Mouse (Mus musculus) kidney, postnatal 0 days (tissue): ENCODE data around the gene Cyp2u1. TPM values are rescaled to one million over a fixed set of nuclear protein-coding genes. Genes with fewer than 3 reads are reported as not detected.

Experiments
- ATAC-seq: fragments of 200-750 bp; cut with Nextera tagmentation; replicated peaks from 2 replicates; pipeline ENCODE4 v1.8.0; 2017; ENCODE audit warnings: low read depth, moderate number of reproducible peaks, moderate TSS enrichment, moderate library complexity; ENCODE audit not compliant: low FRiP score
- DNase-seq: peaks from one replicate; pipeline ENCODE4 v3.0.0-alpha.2; 2016; ENCODE audit warnings: low spot score
- H3K27ac ChIP-seq: fragments of 300-500 bp; sonication (generic); 2 replicates; pipeline ENCODE4 v1.5.1; 2014; ENCODE audit warnings: mild to moderate bottlenecking
- H3K27me3 ChIP-seq: fragments of 300-500 bp; sonication (generic); 2 replicates; pipeline ENCODE4 v1.6.1; 2014; ENCODE audit warnings: low read length, mixed read lengths; ENCODE audit not compliant: insufficient read depth
- H3K36me3 ChIP-seq: fragments of 300-500 bp; sonication (generic); 2 replicates; pipeline ENCODE4 v1.6.1; 2014; ENCODE audit warnings: low read length, mixed read lengths; ENCODE audit not compliant: insufficient read depth
- H3K4me1 ChIP-seq: fragments of 300-500 bp; sonication (generic); replicated peaks from 2 replicates; pipeline ENCODE4 v1.6.1; 2014; ENCODE audit warnings: antibody characterized with exemption, low read length, mixed read lengths; ENCODE audit not compliant: insufficient read depth
- H3K4me2 ChIP-seq: fragments of 300-500 bp; sonication (generic); 2 replicates; pipeline ENCODE4 v1.6.1; 2014; ENCODE audit warnings: mild to moderate bottlenecking, low read length, moderate library complexity, mixed read lengths
- H3K4me3 ChIP-seq: fragments of 300-500 bp; sonication (generic); replicated peaks from 2 replicates; pipeline ENCODE4 v1.5.1; 2014; ENCODE audit warnings: low read depth, low read length
- H3K9ac ChIP-seq: fragments of 300-500 bp; sonication (generic); 2 replicates; pipeline ENCODE4 v1.6.1; 2014; ENCODE audit warnings: low read depth, low read length
- H3K9me3 ChIP-seq: fragments of 300-500 bp; sonication (generic); replicated peaks from 2 replicates; pipeline ENCODE4 v1.6.1; 2016; ENCODE audit warnings: low read length, inconsistent platforms, mixed read lengths
- CTCF ChIP-seq: IDR thresholded peaks from 2 replicates; pipeline ENCODE4 v1.5.1; 2016; ENCODE audit warnings: antibody characterized with exemption, low read depth, mild to moderate bottlenecking, moderate library complexity
- whole genome bisulfite sequencing: fragments of 180-500 bp; shearing (Covaris S2); extraction: QIAGEN DNeasy Blood & Tissue Kit; methylation state at CpG from one replicate; pipeline ENCODE4 v1.1.7; 2014; 5-methylcytosine and 5-hydroxymethylcytosine counted together
- polyA plus RNA-seq: library from polyadenylated mRNA; unstranded; fragments of >200 nt; fragmentation: Nextera tagmentation; extraction: Ambion mirVana; gene quantifications from 2 replicates; pipeline ENCODE4 v1.2.1, GENCODE M21; 2015

Cyp2u1 gene
- polyA plus RNA-seq, 1 experiment from 2014 or later = 5.5 TPM

DNA sequence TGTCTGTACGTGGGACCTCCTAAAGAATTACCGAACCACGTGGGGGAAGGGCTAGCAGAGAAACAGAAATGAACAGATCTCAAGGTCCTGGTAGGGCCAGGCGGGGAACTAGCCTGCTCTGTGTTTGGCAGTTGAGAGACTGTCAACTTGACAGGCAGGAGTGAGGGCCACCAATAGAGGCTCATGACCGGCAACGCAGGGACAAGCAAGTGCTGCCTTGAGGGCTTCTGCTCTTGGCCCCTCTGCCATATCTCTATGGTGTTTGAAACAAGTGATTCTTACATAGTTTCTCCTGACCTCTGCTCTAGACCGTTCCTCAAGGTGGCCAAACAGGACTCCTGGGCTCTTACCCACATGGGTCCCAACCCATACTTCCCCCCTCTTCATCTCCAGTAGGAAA, 51.4 kb downstream of the Cyp2u1 start:
- Histone ChIP-seq H3K4me2 (no peak overlapping the region), H3K4me1 (no peaks in the 10 kb centered on the region), H3K9ac (no peak overlapping the region), H3K4me3 (no peak overlapping the region), H3K27me3 (no peaks in the 10 kb centered on the region), H3K27ac (no peak overlapping the region), H3K36me3 (peaks cover 21% of the 10 kb centered on the region; the same call in 1 of the 2 replicates), H3K9me3 (no peaks in the 10 kb centered on the region)
- no peak for DNase-seq
- 89% methylated on average over 7 of the region's 7 CpGs for WGBS
- no peak for ATAC-seq
- no peak for TF ChIP-seq CTCF

DNA sequence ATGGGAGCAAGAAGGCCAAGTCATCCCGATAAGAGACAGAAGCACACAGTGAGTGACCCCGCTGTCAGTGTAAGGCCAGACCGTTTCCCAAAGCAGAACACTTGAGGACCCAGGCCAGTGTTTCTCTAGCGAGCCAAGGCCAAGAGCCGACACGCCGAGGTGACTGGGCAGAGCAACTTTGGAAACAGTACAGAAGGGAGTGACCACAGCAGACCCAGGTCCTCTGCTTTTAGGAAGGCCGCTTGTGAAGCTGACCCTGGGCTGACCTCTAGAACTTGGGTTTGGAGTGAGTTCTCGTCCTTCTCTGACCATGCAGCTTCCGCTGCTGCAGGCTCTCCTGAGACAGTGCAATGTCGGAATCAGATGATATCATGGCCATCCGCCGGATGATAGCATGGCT, 52.0 kb downstream of the Cyp2u1 start:
- Histone ChIP-seq H3K4me1 (no peaks in the 10 kb centered on the region), H3K27me3 (no peaks in the 10 kb centered on the region), H3K4me3 (no peak overlapping the region), H3K27ac (no peak overlapping the region), H3K9me3 (no peaks in the 10 kb centered on the region), H3K4me2 (no peak overlapping the region), H3K36me3 (peaks cover 21% of the 10 kb centered on the region; the same call in 1 of the 2 replicates), H3K9ac (no peak overlapping the region)
- no peak for TF ChIP-seq CTCF
- 87% methylated on average over 13 of the region's 13 CpGs for WGBS
- ATAC-seq (no peak), DNase-seq (no peak)

DNA sequence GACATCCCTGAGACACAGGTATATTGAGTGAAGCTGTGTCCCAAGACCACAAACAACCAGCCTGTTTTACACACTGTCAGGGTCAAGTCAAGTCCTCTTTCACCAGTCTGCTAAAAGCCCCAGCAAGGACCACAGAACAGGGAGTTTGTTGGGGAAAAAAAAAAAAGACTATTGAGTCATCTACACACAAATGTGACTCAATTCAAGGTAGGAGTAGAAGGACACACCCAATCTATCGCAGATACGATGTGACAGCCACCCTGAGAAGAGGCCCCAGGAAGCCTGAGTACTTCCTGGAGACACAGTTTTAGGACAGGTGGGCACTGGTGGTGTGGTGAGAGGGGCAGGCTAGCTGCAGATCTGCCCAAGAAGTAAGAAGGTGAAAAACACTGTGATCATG, 52.7 kb downstream of the Cyp2u1 start:
- 80% methylated on average over 2 of the region's 2 CpGs for WGBS
- H3K9ac ChIP-seq = no peak overlapping the region
- H3K27ac ChIP-seq = no peak overlapping the region
- TF ChIP-seq CTCF = no peak
- no peak overlapping the region for H3K4me2 ChIP-seq
- no peaks in the 10 kb centered on the region for H3K27me3 ChIP-seq
- no peak for ATAC-seq
- no peaks in the 10 kb centered on the region for H3K4me1 ChIP-seq
- no peaks in the 10 kb centered on the region for H3K9me3 ChIP-seq
- H3K36me3 ChIP-seq = peaks cover 21% of the 10 kb centered on the region; the same call in 1 of the 2 replicates
- DNase-seq = no peak
- H3K4me3 ChIP-seq = no peak overlapping the region

DNA sequence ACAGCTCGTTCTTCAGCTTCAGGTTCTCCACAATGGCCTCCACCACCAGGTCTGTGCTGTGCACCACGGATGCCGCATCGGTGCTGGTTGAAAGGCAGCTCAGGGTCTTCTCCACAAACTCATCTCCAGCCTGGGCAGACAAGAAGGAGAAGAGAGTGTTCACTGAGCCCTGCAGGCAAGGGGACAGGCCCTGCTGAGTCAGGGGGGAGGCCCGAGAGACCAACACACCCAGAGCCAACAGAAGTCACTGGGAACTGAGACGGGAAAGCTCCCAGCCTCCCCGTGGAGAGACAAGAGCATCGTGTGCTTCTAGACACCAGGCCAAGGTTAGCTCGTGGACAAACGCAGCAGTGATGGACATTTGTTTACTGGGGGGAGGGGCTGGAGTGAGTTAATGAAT, 54.6 kb downstream of the Cyp2u1 start:
- Histone ChIP-seq H3K27ac (no peak overlapping the region), H3K4me3 (no peak overlapping the region), H3K27me3 (no peaks in the 10 kb centered on the region), H3K9ac (no peak overlapping the region), H3K9me3 (no peaks in the 10 kb centered on the region), H3K4me2 (no peak overlapping the region), H3K36me3 (0 out of 2 replicates have a peak, but pooled peaks cover 17% of the 10 kb centered on the region), H3K4me1 (no peaks in the 10 kb centered on the region)
- no peak for DNase-seq
- no peak for ATAC-seq
- whole genome bisulfite sequencing = 80% methylated on average over 10 of the region's 10 CpGs
- TF ChIP-seq CTCF = no peak

DNA sequence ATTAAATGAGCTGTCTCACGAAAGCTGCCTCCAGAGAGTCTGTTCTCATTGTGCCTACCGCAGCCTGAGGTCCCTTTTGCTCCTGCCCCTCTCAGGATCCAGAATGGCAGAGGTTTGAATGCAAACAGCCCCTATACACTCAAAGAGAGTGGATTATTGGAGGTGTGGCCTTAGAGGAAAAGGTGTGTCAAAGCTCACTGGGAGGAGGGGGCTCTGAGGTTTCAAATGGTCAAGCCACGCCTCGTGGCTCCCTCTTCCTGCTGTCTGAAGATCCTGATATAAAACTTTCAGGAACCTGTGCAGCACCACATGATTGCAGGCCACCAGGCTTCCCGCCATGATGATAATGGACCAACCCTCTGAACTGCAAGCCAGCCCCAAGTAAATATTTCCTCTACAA, 55.2 kb downstream of the Cyp2u1 start:
- Histone ChIP-seq H3K27ac (no peak overlapping the region), H3K4me3 (no peak overlapping the region), H3K4me1 (no peaks in the 10 kb centered on the region), H3K4me2 (no peak overlapping the region), H3K27me3 (no peaks in the 10 kb centered on the region), H3K9me3 (no peaks in the 10 kb centered on the region), H3K9ac (no peak overlapping the region), H3K36me3 (0 out of 2 replicates have a peak, but pooled peaks cover 17% of the 10 kb centered on the region)
- ATAC-seq = no peak
- TF ChIP-seq CTCF = no peak
- 73% methylated on average over 5 of the region's 5 CpGs for WGBS
- DNase-seq = no peak

DNA sequence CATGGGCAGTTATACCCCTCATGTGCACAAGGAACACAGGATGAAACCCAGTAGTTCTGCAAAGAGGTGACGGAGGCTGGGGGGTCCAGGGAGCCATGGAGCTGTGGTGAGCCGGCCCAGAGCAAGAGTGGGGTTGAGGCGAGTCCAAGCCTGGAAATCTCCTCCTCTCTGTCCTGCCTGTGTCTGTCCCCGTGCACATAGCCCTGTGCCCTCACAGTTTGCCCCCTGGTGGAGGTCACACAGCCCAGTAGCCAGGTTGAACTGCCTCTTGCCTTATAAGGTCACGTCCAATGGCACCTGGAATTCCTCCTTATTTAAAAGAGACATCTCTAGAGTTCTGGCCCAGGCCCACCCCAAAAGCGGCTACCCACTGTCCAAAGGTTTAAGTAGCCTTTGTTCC, 55.6 kb downstream of the Cyp2u1 start:
- 76% methylated on average over 6 of the region's 6 CpGs for WGBS
- Histone ChIP-seq H3K4me3 (no peak overlapping the region), H3K4me1 (no peaks in the 10 kb centered on the region), H3K27ac (no peak overlapping the region), H3K9ac (no peak overlapping the region), H3K27me3 (no peaks in the 10 kb centered on the region), H3K4me2 (no peak overlapping the region), H3K9me3 (no peaks in the 10 kb centered on the region), H3K36me3 (0 out of 2 replicates have a peak, but pooled peaks cover 17% of the 10 kb centered on the region)
- no peak for DNase-seq
- TF ChIP-seq CTCF = peak; percentile 15; the same call in 1 of the 2 replicates
- ATAC-seq = no peak

DNA sequence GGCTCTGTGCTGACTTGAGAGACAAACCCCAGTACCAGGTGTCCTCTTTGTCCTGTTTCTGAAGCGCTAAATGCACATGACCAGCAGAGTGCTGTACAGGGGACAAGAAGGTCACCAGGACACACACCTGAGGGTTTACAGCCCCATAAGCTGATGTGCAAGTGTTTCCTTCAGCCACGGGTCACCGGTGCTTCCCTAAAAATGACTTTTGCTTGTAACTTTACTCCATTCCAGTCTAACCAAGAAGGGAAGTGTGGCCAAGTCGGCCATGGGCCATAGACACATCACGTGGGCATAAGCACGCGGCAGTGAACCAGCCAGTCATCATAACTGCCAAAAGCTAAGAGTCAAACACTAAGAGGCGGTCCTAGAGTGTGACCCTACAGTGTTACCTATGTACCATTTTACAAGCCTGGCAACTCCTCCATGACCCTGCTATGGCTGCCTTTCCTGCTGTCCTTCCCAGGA, 56.4 kb downstream of the Cyp2u1 start:
- Histone ChIP-seq H3K9me3 (no peaks in the 10 kb centered on the region), H3K9ac (no peak overlapping the region), H3K36me3 (peaks cover 19% of the 10 kb centered on the region; the same call in 1 of the 2 replicates), H3K27ac (no peak overlapping the region), H3K4me1 (no peaks in the 10 kb centered on the region), H3K27me3 (no peaks in the 10 kb centered on the region), H3K4me2 (no peak overlapping the region), H3K4me3 (no peak overlapping the region)
- DNase-seq = no peak
- no peak for TF ChIP-seq CTCF
- 88% methylated on average over 8 of the region's 8 CpGs for WGBS
- no peak; the same call in 1 of the 2 replicates for ATAC-seq
